Mouse (Mus musculus) fibroblast of lung, adult 2 months (primary cell): ENCODE results near the gene Dna2.
A peak's percentile ranks its signal among the peaks of the same experiment; 100 is the strongest.
"Not testable (repeated sequence)": the region's sequence is repeated elsewhere in the genome, so short reads cannot be mapped to it uniquely, and the experiment has no call there.

ENCODE experiments used
- DNase-seq: peaks from one replicate; pipeline ENCODE4 v3.0.0-alpha.2; 2011; ENCODE audit warnings: low read depth

The Dna2 gene

DNA sequence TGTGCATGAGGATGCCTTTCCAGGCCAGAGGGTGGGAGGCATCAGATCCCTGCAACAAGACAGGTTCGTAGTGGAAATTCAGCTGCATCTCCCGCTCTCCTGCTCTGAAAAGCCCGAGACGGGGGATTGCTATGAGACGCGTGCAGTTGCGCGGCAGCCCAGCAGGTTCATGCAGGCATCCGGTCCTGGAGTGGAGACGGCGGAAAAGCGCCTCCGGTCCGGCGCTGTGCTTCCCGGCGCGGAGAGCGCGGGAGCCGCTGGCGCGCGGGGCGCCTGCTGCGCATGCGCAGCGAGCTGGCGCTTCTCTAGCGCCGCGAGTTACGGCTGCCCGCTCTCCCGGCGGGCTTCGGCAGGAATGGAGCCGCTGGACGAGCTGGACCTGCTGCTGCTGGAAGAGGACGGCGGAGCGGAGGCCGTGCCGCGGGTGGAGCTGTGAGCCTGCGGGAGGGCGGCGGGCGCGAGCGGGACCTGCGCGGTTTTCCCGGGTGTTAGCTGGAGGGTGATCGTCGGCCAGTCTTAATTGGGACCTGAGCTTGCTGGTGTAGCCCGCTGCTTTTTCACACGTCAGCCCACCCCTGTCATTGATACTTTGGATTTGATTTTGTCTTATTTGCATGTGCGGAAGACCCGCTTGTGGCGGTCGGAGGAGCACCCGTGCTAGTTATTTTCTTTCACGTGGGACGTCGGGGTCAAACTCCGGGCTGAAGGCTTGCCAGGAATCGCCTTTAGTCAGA is at the start of gene Dna2:
TSS of gene Dna2 (plus strand) at position 289 of the 734 bp plus-strand sequence.
- peak; percentile 34 for DNase-seq

DNA sequence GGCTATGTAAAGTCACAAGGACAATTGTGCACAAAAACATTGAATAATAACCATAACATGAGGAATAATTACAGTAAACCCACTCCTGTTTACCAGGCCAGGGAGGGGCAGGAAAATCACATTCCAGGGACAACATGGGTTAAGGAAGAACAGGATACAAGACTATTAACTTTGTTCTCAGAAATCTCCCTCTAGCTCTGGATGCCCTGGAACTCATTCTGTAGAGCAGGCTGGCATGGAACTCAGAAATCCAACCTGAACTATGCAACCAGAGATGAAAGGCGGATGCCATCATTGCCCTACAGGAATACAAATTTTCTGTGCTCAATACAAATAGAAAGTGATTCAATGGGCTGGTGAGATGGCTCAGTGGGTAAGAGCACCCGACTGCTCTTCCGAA is 49.4 kb upstream of the Dna2 start:
- DNase-seq: no peak

DNA sequence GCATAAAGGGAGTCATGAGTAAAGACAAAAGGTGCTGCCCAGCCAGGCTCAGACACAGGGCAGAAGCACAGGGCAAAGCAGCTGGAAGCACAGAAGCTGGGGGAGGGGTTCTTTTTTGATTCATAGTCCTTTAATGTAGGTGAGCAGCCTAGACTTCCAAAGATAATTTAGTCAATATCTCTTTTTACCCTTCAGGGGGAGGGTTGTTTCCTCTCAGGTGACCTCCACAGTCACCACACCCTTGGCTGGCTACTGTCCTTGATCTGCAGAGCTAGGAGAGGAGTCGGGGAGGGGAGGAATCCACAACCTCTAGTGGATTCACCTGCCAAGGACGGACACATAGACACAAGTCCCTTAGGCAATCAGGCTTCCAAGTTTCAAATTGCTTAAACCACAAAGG is 48.8 kb upstream of the Dna2 start:
- no peak for DNase-seq

DNA sequence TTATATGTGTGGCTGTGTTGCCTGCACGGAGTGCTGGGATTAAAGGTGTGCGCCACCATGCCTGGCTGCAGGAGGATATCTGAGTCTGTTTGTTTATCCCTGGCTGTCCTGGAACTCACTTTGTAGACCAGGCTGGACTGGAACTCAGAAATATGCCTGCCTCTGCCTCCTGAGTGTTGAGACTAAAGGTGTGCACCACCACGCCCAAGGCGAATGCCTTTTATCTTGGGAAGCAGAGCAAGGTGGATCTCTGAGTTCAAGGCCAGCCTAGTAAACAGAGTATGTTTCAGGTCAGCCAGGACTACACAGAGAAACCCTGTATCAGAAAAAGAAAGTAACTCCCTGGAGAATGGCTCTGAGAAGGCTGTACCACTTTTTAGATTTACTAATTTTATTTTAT is 46.7 kb upstream of the Dna2 start:
- no peak for DNase-seq

DNA sequence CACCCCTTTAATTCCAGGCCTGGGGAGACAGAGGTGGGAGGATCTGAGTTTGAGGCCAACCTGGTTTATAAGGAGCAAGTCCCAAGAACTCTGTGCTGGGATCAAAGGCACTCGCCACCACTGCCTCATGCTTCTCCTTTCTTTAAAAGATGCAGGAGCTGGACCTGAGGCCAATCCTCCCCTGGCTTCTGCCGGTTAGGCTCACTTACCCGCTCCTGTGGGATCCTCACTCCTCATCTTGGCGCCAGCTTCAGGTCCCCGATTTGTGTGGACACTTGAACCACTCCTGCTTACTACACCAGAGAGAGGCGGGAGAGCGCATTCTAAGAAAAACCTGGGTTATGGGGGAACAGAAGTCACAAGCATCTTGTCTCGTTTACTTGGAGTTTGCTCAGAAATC is 45.0 kb upstream of the Dna2 start:
- no peak for DNase-seq

DNA sequence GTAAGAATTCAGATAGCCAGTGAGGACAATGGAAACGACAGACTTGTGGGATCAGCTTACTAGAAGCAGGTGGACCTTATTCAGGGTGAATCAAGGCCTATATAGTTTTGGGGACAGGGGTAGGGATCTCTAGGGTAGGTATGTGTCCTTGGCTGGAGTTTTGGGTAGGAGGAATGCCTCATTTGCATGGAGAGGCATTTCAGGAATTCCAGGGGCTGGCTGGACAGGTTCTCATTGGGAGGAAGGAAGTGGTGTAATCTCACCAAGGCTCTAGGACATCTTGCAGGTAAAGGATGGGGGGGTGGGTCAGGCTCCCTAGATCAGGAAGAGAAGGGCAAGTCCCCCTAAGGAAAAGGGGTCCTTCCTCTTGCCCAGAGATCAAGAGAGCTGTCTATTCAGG is 44.0 kb upstream of the Dna2 start:
- no peak for DNase-seq

DNA sequence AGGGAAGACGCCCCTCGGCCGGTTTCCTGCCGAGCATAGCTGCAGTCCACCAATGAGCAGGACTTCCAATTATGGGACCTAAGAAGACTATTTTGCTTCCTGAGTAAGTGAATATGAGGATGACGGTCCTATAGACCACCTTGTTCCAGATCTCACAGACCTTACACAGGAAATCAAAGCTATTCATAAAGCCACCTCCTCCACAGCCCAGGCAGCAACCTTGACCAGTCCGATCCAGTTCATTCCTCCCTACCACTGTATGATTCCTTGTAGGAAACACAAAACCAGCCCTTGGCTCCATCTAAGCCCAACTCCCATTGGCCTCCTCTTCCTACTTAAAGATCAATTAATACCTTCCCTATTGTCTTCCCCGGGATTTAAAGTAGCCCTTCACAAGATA is 40.5 kb upstream of the Dna2 start:
- DNase-seq: no peak

DNA sequence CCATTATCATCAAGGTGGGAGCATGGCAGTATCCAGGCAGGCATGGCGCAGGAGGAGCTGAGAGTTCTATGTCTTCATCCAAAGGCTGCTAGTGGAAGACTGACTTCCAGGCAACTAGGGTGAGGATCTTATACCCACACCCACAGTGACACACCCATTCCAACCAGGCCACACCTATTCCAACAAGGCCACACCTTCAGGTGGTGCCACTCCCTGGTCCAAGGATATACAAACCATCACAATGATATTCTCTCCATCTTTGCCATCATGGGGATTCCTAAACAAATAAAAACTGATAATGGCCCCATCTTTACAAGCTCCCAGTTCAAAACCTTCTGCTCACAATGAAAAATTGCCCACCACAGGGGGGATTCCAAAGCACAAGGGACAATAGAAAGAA is 37.9 kb upstream of the Dna2 start, which contains the start of gene Tet1:
TSS of gene Tet1 (minus strand) at position 101 of the 400 bp plus-strand sequence.
- not testable (repeated sequence) for DNase-seq

DNA sequence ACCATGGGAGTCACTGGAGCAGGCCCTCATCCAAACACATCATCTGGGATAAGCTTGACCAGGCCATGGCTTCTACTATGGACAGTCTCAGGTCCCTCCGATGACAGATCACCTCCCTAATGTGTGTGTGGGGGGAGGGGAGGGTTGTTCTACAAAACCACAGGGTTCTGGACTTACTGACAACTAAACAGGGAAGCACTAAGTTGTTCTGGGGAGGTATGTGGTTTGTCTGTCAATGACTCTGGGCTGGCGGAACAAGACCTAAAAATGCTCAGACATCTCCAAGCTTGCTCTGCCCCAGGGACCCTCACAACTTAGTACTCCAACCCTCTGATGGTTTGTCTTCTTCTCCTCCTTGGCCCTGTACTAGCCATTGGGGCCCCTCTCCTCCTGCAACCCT is 35.7 kb upstream of the Dna2 start:
- no peak for DNase-seq

DNA sequence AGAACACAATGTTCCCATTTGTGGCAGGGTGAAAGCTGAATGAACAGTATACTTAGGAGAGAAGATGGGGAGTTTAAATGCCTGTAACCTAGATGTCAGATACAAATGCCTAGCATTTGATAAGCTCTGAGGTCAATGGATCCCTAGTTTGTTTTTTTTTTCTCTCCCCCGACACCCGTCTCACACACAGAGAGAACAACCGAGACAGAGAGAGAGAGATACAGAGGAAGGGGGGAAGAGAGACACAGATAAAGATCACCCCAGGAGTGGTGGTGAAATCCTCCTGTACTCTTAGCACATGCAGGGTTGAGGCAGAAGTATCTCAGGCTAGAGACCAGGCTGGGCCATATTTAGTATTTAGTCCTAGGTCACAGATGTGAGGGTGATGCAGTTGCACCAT is 27.8 kb upstream of the Dna2 start:
- DNase-seq: no peak

DNA sequence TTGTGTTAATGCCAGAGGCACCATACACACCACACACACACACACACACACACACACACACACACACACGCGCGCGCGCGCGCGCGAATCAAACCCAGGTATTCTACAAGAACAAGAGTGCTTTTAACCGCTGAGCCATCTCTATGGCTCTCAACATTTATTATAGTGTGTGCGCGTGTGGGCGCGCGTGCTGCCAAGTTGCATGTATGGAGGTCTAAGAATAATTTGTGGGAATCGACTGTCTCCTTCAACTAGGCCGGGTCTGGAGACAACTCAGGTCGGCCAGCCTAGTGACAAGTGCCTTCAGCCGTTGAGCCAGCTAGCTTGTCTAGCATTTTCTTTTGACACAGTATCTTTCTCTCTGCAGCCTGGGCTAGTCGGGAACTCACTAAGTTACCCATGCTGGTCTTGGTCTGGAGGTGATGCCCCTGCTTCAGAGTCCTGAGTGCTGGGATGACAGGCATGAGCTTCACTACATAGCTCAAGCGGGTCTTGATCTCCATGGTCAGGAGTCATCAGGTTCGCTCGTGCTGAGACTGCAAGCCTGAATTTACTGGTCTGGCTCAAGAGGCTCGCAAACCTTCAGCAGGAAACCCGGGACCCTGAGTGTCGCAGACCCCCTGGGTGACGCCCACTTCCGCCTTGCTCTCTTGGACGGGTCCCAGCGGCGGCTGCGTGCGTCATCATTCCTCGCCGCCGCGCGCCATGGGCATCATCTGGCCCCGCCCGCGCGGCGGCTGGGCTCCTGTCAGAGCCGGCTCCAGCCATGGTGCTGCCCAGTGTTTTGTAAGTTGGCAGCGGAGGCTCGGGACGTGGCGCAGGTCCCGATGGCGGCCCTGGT is 26.7 kb upstream of the Dna2 start, which contains the start of gene Slc25a16:
TSS of gene Slc25a16 (plus strand) at position 709 of the 841 bp plus-strand sequence.
- DNase-seq: peak; percentile 65

DNA sequence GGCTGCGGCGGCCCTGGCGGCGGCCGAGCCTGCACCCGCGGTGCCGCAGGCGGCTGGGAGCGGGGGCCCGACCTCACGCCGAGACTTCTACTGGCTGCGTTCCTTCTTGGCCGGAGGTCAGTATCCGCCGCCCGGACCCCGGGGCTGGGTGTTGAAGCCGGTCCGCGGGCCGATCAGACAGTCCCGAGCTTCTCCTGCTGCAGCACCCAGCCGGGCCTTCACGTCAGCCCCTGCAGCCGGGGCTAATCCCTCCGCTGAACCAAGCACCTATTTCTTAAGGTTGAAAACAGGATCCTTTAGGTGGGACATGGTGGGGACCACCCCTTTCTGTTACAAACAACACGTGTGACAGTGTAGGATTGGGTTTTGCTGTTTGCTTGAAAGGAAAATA is 26.1 kb upstream of the Dna2 start:
- peak; percentile 14 for DNase-seq

DNA sequence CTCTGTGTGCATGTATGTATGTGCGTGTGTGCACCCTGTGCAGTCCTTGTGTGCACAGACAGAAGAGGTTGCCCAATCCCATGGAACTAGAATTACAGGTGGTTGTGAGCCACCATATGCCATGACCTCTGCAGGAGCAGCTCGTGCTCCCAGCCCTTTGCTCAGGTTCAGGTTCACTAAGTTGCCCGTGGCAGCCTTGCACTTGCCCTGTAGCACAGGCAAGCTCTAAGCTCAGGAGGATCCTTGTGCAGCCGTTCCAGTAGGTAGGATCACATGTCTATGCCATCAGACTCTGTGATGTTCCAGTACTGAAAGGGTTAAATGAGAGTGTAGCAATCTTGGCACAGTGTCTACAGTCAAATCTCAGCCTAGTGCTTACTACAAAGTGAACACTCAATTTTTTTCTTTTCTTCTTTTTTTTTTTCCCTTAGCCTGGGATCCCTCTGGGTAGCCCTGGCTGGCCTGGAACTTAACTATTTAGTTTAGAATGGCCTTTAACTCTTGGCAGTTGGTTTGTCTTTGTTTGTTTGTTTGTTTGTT is 22.7 kb upstream of the Dna2 start:
- DNase-seq: no peak

DNA sequence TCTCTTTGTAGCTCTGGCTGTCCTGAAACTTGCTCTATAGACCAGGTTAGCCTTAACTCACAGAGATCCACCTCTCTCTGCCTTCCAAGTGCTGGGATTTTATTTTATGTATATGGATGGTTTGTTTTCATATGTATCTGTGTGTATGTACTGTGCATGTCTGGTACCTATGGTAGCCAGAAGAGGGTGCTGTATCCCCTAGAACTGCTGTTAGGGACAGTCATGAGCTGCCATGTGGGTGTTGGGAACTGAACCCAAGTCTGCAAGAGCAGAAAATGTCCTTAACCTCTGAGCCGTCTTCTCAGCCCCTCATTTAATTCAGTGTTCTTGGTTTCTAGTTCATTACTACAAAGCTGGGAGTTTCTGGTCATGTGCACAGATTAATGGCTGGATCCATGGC is 14.4 kb upstream of the Dna2 start:
- DNase-seq: no peak

DNA sequence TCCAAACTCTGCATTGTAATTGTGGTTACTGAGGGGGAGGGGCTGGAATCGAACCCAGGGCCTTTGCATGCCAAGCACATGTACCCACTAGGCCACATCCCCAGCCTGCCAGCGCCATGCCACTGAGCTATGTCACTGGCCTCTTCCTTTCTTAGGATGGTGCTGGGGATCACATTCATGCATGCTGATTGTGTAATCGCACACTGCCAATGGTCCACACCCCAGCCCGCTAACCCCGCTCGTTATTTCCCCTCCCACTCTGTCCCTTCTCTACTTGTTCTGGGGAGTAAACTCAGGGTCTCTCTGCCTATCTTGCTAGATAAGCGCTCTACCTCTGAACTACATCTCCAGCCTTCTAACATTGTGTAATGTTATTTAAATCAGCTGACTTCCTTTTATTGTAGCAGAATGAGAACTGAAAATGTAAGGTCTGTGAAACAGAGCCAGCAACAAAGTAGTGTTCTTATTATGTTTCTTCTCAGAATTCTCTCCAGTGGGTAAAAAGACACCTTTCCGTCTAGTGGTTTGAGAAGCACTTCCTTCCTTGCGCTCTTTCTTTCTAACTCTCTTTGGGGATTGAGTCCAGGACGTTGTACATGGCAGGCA is 1.7 kb upstream of the Dna2 start:
- no peak for DNase-seq

DNA sequence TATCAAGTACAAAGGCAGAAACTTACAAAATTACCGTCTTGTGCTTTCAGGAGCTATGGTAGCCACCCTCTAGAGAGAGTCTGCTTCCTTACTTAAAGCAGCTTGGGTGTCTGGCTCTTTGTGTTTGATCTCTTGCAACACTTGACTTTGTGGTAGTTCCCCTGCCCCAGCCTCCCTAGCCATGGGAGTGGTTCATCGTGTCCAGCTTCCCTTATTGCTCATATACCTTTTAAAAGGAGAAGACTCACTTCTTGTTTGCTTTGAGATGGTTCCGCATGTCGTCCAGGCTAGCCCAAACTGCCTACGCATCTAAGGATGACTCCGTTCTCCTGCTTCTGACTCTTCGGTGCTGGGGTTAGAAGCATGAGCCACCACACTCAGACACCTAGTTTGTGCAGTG is 1.7 kb downstream of the Dna2 start:
- no peak for DNase-seq

DNA sequence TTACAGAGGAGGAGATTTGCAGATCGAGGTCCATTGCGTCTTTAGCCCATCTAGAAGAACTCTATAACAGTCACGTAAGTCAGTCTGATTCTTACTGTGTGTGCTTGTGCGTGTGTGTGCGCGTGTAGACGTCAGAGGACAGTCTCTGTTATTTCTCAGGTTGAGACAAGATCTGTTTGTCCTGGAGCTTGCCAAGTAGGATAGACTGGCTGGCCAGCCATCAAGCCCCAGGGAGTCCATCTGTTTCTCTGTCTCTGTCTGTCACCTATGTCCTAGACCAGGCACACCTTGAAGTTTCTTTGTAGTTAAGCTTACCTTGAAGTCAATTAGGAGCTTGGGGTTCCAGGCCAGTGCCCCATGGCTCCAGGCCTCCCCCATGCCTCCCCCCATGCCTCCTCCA is 17.1 kb downstream of the Dna2 start:
- no peak for DNase-seq

DNA sequence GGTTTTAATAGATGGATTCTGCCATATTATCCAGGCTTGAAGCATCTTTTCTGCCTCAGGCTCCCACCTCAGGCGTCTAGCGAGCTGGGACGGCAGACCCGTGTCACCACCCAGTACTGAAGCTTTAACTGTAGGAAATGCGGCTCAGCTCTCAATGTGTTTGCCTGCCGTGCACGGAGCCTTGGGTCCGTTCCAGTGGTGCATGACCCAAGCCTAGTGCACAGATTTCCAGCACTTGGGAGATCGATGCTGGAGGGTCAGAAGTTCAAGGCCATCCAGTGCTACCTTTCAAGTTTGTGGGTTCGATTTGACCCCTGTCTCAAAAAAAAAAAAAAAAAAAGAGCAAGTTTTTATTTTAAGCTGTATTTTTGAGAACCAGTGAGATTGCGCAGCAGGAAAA is 19.0 kb downstream of the Dna2 start:
- no peak for DNase-seq

DNA sequence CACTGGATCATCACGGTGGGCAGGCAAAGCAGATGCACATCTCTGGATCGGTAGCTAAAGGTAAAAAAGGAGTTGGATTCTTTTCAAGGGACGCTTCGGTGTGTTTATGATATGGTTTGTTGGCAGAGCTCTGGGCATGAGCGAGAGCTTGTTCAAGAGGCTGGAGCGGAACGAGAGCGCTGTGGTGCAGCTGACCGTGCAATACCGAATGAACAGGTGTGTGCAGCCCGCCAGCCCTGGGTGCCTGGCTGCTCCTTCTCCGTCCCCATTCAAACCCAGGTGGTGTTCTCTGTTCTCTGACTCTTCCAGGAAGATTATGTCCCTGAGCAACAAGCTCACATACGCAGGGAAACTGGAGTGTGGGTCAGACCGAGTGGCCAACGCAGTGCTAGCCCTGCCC is 19.5 kb downstream of the Dna2 start:
- no peak for DNase-seq

DNA sequence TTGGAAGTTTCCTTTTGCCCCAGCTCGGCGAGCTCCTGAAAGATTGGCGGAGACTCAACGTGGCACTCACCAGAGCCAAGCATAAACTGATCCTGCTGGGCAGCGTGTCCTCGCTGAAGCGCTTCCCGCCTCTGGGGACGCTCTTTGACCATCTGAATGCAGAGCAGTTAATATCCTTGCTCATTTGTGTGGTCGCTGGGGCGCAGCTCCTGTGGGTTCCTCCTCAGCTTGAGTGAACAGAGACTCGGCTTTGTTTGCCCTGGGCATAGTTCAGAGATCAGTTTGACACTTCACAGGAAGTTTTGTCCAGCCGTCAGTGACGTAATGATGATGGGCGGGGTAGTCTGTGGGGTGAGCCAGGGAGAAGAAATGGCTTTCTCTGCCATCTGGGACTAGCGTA is 25.0 kb downstream of the Dna2 start:
- peak; percentile 5 for DNase-seq

DNA sequence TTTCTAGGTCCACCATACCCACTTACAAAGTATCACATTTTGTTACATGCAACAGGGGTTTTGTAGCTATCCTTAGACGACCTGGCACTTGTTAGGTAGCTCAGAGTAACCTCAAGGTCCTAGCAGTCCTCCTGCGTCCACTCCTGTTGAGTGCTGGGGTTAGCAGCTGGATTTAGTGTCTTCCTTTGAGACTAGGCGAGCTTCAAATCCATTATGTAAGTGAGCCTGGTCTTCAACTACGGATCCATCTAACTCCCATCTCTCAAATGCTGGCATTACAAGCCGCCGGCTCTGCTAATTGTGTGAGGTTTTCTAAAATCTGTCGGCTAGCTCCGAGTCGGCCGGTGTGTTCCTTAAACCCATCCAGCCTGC is 32.8 kb downstream of the Dna2 start:
- no peak for DNase-seq

DNA sequence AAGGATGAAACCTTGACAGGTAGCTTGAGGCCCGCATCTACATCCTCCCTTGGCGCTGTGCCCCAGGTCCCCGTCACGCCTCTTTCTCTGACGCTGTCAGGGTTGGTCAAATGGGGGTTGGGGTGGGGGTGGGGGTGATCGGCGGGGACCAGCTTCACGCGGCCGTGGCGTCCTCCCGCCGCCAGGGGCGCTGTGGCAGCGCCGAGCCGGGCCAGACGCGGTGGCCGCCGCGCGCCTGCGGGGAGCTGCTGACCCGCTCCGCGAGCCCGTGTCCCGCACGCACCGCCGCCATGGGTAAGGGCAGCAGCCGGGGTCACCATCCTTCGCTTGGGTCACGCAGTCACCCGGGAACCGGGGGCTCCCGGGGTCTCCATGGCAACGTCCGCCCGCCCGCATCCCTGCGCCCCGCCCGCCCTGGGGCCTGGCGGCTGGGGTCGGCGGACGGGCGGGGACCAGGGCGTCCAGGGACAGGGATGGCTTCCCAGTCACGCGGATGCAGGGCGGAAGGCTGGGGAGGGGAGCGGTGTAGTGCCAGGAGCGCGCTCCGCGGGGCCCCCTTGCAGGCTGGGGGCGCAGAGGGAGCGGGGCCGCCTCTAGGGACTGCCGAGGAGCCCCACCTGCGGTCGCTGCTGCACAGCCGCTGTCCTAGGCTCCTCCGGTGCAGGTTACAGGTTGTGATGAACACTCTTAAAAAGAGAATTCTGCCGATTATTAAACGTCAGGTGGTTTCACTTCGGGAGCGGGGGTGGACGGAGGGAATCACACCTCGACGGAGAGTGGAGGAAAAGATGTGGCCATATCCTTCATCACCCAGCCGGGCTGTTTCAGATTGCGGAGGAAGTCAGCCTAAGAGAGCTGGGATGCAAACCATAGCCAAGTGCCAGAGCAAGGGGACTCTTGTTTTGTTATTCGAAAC is 33.5 kb downstream of the Dna2 start, which contains the start of gene Rufy2:
TSS of gene Rufy2 (plus strand) at position 185 of the 916 bp plus-strand sequence.
- peak; percentile 19 for DNase-seq
